Mouse (Mus musculus) frontal cortex, postnatal 25 days (tissue): ENCODE data around the gene Dennd1a.

Experiments
- DNase-seq, 2 experiments: peaks; one replicate each; pipeline ENCODE4 v3.0.0; 2022; ENCODE audit warnings: low spot score in 2 of 2

The Dennd1a gene

GRCm38 (mm10) chr2:38286733-38287551, at the start of gene Dennd1a:
Dennd1a (minus strand) TSS chr2:38287390.
- DNase-seq = peak; percentile 70 to 76

GRCm38 (mm10) chr2:38336606-38337005, 49.4 kb upstream of the Dennd1a start:
- no peak for DNase-seq

GRCm38 (mm10) chr2:38333586-38334119, 46.5 kb upstream of the Dennd1a start:
- DNase-seq = no peak

- no peak for DNase-seq
Observed at GRCm38 (mm10) chr2:38326671-38327070, 39.5 kb upstream of the Dennd1a start.

- no peak for DNase-seq
Observed at GRCm38 (mm10) chr2:38323380-38323779, 36.2 kb upstream of the Dennd1a start.

GRCm38 (mm10) chr2:38320911-38321310, 33.7 kb upstream of the Dennd1a start:
- no peak for DNase-seq

GRCm38 (mm10) chr2:38319086-38319485, 31.9 kb upstream of the Dennd1a start:
- no peak for DNase-seq

GRCm38 (mm10) chr2:38313399-38313798, 26.2 kb upstream of the Dennd1a start:
- DNase-seq = no peak

GRCm38 (mm10) chr2:38312921-38313320, 25.7 kb upstream of the Dennd1a start:
- no peak for DNase-seq

GRCm38 (mm10) chr2:38305152-38305551, 18.0 kb upstream of the Dennd1a start:
- no peak for DNase-seq

GRCm38 (mm10) chr2:38300941-38301340, 13.8 kb upstream of the Dennd1a start:
- DNase-seq = no peak

- DNase-seq = no peak
Observed at GRCm38 (mm10) chr2:38295939-38296338, 8.7 kb upstream of the Dennd1a start.

GRCm38 (mm10) chr2:38291526-38291925, 4.3 kb upstream of the Dennd1a start:
- DNase-seq = no peak

GRCm38 (mm10) chr2:38288226-38288625, 1.0 kb upstream of the Dennd1a start:
- no peak for DNase-seq

GRCm38 (mm10) chr2:38286433-38286732, 807 bp downstream of the Dennd1a start:
- peak in 1 of 2 experiments; percentile 6 for DNase-seq

- no peak for DNase-seq
Observed at GRCm38 (mm10) chr2:38285781-38286432, 1.3 kb downstream of the Dennd1a start.

GRCm38 (mm10) chr2:38283961-38284360, 3.2 kb downstream of the Dennd1a start:
- no peak for DNase-seq

GRCm38 (mm10) chr2:38280376-38280775, 6.8 kb downstream of the Dennd1a start:
- no peak for DNase-seq

GRCm38 (mm10) chr2:38274973-38275372, 12.2 kb downstream of the Dennd1a start:
- no peak for DNase-seq

- no peak for DNase-seq
Observed at GRCm38 (mm10) chr2:38263653-38264052, 23.5 kb downstream of the Dennd1a start.

GRCm38 (mm10) chr2:38259052-38259451, 28.1 kb downstream of the Dennd1a start:
- no peak for DNase-seq

- DNase-seq = no peak
Observed at GRCm38 (mm10) chr2:38237616-38238015, 49.6 kb downstream of the Dennd1a start.

- DNase-seq = no peak
Observed at GRCm38 (mm10) chr2:38235593-38235992, 51.6 kb downstream of the Dennd1a start.
